Mouse (Mus musculus): ENCODE data around the gene Tmeff1.

DNA sequence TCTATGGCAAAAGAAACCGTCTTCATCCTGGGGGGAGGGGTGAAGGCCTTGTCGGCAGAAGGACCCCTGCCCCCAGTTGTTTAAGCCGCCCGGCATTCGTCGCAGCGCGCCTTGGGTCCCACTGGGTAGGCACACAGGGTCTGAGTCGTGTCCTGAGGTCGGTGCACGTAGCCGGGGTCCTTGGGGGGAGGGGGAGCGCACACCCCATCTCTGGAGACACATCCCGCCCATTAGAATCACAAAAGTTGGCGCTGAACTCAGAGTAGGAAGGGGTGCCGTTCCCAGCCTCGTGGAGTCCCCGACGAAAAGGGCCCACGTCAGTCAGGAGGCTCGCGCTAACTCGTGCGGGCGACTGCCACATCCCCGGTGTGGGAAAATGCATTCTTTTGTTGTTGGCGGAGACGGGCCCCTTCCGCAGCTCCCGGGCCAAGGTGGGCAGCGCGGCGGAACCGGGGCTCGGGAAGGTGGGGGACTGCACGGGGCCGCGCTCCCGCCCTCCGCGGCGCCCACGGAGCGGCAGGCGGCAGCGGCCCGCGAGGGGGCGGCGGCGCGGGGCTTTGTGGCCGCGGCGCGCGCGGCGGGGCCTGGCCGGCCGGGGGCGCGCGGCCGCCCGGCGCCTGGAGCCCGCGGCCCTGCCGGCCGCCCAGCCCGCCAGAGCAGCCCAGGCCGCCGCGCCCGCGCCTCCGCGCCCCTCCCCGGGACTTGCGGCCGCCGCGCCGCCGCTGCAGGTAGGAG lies 45.0 kb upstream of the Tmeff1 start, which contains the start of gene Msantd3:
- no peak for TF ChIP-seq CTCF (IDR thresholded peaks at IDR 0.05)
- no peak for TF ChIP-seq EP300 (IDR thresholded peaks at IDR 0.05)

All from lung, postnatal 0 days (tissue).